Comparison of ENCODE assay signal across 24 mouse cellular contexts in the genomic region with DNA sequence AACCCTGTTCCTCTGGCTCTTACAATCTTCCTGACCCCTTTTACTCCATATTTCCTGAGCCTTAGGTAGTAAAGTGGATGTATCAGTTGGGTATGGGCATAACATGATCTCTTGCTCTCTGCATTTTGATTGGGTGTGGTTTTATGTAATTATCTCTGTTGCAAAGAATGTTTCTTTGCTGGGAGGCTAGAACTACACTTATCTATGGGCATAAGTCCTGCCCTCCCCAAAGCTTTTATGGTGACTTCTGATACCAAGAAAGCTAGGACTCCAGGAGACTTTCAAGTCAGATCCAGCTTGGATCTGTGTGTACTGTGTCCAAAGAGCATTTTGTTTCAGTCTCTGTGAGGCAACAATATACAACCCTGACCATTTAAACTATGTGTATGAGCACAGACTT. TPM values are rescaled to one million over a fixed set of nuclear protein-coding genes. Genes with fewer than 3 reads are reported as not detected.
DNase-seq lines count a peak whose midpoint lies in the region; ATAC-seq lines count a peak whose summit lies in the region.
"Had no signal": no experiment of that assay in that cellular context is flagged by ENCODE, and none has a peak within 500 bp of the region (broad histone marks: within the 10 kb centered on the region; RNA-seq: fewer than 3 reads in every experiment).

No protein-coding gene starts in this region.

- no peaks in the 10 kb centered on the region for H3K36me3 ChIP-seq in liver, embryonic 12.5 days
- no peaks in the 10 kb centered on the region for H3K36me3 ChIP-seq in liver, embryonic 13.5 days
- no peaks in the 10 kb centered on the region for H3K36me3 ChIP-seq in liver, embryonic 15.5 days (replicated peaks)
- no peaks in the 10 kb centered on the region for H3K36me3 ChIP-seq in hindbrain, embryonic 11.5 days (ENCODE audit: control insufficient read depth, insufficient read depth, low read length)
- H3K36me3 ChIP-seq: embryonic facial prominence, embryonic 13.5 days; embryonic facial prominence, embryonic 15.5 days; forebrain, embryonic 10.5 days; forebrain, embryonic 12.5 days had no signal

- peak; percentile 40; the same call in 1 of the 2 replicates for ATAC-seq in liver, embryonic 12.5 days
- ATAC-seq in liver, embryonic 13.5 days (ENCODE audit: low read depth), result peak; percentile 67
- ATAC-seq in liver, embryonic 15.5 days (ENCODE audit: insufficient read depth), result 0 out of 2 replicates have a peak, but pooled peaks have one; percentile 28
- peak; percentile 75 for ATAC-seq in megakaryocyte-erythroid progenitor cell, adult 5-6 weeks (replicated peaks; ENCODE audit: low FRiP score, low TSS enrichment, poor library complexity, severe bottlenecking)
- ATAC-seq in hindbrain, embryonic 11.5 days (ENCODE audit: low FRiP score), result no peak
- ATAC-seq: activated CD4-positive, CD25-positive, alpha-beta regulatory T cell, adult 4 months; forebrain, embryonic 14.5 days; forebrain, embryonic 16.5 days had no signal

- no peak overlapping the region for H3K27ac ChIP-seq in liver, embryonic 12.5 days
- no peak overlapping the region for H3K27ac ChIP-seq in liver, embryonic 13.5 days
- H3K27ac ChIP-seq in liver, embryonic 15.5 days (replicated peaks), result no peak overlapping the region
- H3K27ac ChIP-seq in hindbrain, embryonic 11.5 days (ENCODE audit: low read depth, low read length), result no peak overlapping the region
- H3K27ac ChIP-seq: embryonic facial prominence, embryonic 13.5 days; embryonic facial prominence, embryonic 15.5 days; forebrain, embryonic 10.5 days; forebrain, embryonic 12.5 days had no signal

- no peaks in the 10 kb centered on the region for H3K27me3 ChIP-seq in liver, embryonic 12.5 days (replicated peaks)
- H3K27me3 ChIP-seq in liver, embryonic 13.5 days, result no peaks in the 10 kb centered on the region
- no peaks in the 10 kb centered on the region for H3K27me3 ChIP-seq in liver, embryonic 15.5 days
- no peaks in the 10 kb centered on the region for H3K27me3 ChIP-seq in hindbrain, embryonic 11.5 days (ENCODE audit: control insufficient read depth, insufficient read depth, low read length)
- H3K27me3 ChIP-seq: embryonic facial prominence, embryonic 15.5 days; forebrain, embryonic 12.5 days had no signal

- no peaks in the 10 kb centered on the region for H3K9me3 ChIP-seq in liver, embryonic 12.5 days (replicated peaks)
- no peaks in the 10 kb centered on the region for H3K9me3 ChIP-seq in liver, embryonic 13.5 days (replicated peaks)
- H3K9me3 ChIP-seq in liver, embryonic 15.5 days (replicated peaks), result no peaks in the 10 kb centered on the region
- no peaks in the 10 kb centered on the region for H3K9me3 ChIP-seq in hindbrain, embryonic 11.5 days (ENCODE audit: control insufficient read depth, low read length)
- H3K9me3 ChIP-seq: embryonic facial prominence, embryonic 13.5 days; embryonic facial prominence, embryonic 15.5 days; forebrain, embryonic 10.5 days; forebrain, embryonic 12.5 days had no signal

- no peak for DNase-seq in liver
- DNase-seq in liver, embryonic 13.5 days, result no peak
- DNase-seq in kidney, postnatal 4 days, result no peak
- no peak for DNase-seq in hindbrain, embryonic 11.5 days (ENCODE audit: low spot score)
- no peak for DNase-seq in gastrocnemius, adult 8-10 months (ENCODE audit: low spot score in 2 of 2)
- DNase-seq: adrenal gland, adult 8-10 months; adrenal gland, postnatal 14 days; adrenal gland, postnatal 36 days; cerebellum, adult 11-12 months; cerebellum, adult 2 months; cerebellum, adult 9-10 months; cerebellum, postnatal 10 days; cerebellum, postnatal 25 days had no signal

- no peaks in the 10 kb centered on the region for H3K4me1 ChIP-seq in liver, embryonic 12.5 days
- no peaks in the 10 kb centered on the region for H3K4me1 ChIP-seq in liver, embryonic 13.5 days (replicated peaks)
- no peaks in the 10 kb centered on the region for H3K4me1 ChIP-seq in liver, embryonic 15.5 days (replicated peaks)
- no peaks in the 10 kb centered on the region for H3K4me1 ChIP-seq in hindbrain, embryonic 11.5 days (replicated peaks; ENCODE audit: control insufficient read depth, insufficient read depth, low read length)
- H3K4me1 ChIP-seq: embryonic facial prominence, embryonic 13.5 days; embryonic facial prominence, embryonic 15.5 days; forebrain, embryonic 12.5 days had no signal

- H3K9ac ChIP-seq in liver, embryonic 12.5 days, result no peak overlapping the region
- no peak overlapping the region for H3K9ac ChIP-seq in liver, embryonic 13.5 days
- H3K9ac ChIP-seq in liver, embryonic 15.5 days, result no peak overlapping the region
- H3K9ac ChIP-seq in hindbrain, embryonic 11.5 days (ENCODE audit: low read depth, low read length), result no peak overlapping the region
- H3K9ac ChIP-seq: embryonic facial prominence, embryonic 13.5 days; embryonic facial prominence, embryonic 15.5 days; forebrain, embryonic 12.5 days had no signal

- no peak overlapping the region for H3K4me2 ChIP-seq in liver, embryonic 12.5 days
- H3K4me2 ChIP-seq in liver, embryonic 13.5 days, result no peak overlapping the region
- no peak overlapping the region for H3K4me2 ChIP-seq in liver, embryonic 15.5 days
- no peak overlapping the region for H3K4me2 ChIP-seq in hindbrain, embryonic 11.5 days (replicated peaks; ENCODE audit: low read depth, low read length)
- H3K4me2 ChIP-seq: embryonic facial prominence, embryonic 13.5 days; embryonic facial prominence, embryonic 15.5 days; forebrain, embryonic 12.5 days had no signal

- H3K4me3 ChIP-seq in liver, embryonic 12.5 days, result no peak overlapping the region
- no peak overlapping the region for H3K4me3 ChIP-seq in liver, embryonic 13.5 days (replicated peaks)
- no peak overlapping the region for H3K4me3 ChIP-seq in liver, embryonic 15.5 days (replicated peaks)
- H3K4me3 ChIP-seq in hindbrain, embryonic 11.5 days (ENCODE audit: low read depth, low read length), result no peak overlapping the region
- H3K4me3 ChIP-seq: embryonic facial prominence, embryonic 13.5 days; embryonic facial prominence, embryonic 15.5 days; erythroblast, embryonic 14.5 days; forebrain, embryonic 10.5 days; forebrain, embryonic 12.5 days had no signal

RNA-seq across cellular contexts. Expression of gene Ubqln2, which starts 58.5 kb away (rescaled TPM):
- polyA plus RNA-seq in liver, embryonic 12.5 days (2016; fragmentation: Nextera tagmentation; extraction: Ambion mirVana), result 7.6 and 7.9 TPM in 2 replicates
- polyA plus RNA-seq in liver, embryonic 13.5 days (2015; fragmentation: Nextera tagmentation; extraction: Ambion mirVana), result 3.8 and 4.5 TPM in 2 replicates
- polyA plus RNA-seq in liver, embryonic 15.5 days (2015; fragmentation: Nextera tagmentation; extraction: Ambion mirVana), result 3.1 and 3.6 TPM in 2 replicates
- 18.7 and 20.5 TPM in 2 replicates for total RNA-seq in megakaryocyte-erythroid progenitor cell, adult 5-6 weeks (2014; fragmentation: Nextera tagmentation)
- 4.9 and 7.0 TPM in 2 replicates for total RNA-seq in megakaryocyte-erythroid progenitor cell, adult 5-6 weeks (2017)
- polyA plus RNA-seq in hindbrain, embryonic 11.5 days (2014; fragmentation: Nextera tagmentation; extraction: Ambion mirVana), result 50.7 and 54.3 TPM in 2 replicates
- 10 to 100 TPM; 17.7 to 19.8 (median 18.8) TPM for total RNA-seq in gastrocnemius, adult 8-10 months (2022)
